In genomic region chr7:49762605-49763004, GRCm38 (mm10) we compare ENCODE assay signal across 11 mouse cellular contexts. TPM values are rescaled to one million over a fixed set of nuclear protein-coding genes. Genes with fewer than 3 reads are reported as not detected.
DNase-seq lines count a peak whose midpoint lies in the region; ATAC-seq and TF ChIP-seq lines count a peak whose summit lies in the region.
"Had no signal": no experiment of that assay in that cellular context is flagged by ENCODE, and none has a peak within 500 bp of the region (broad histone marks: within the 10 kb centered on the region; RNA-seq: fewer than 3 reads in every experiment).

No protein-coding gene starts in this region.

- H3K36me3 ChIP-seq in liver, embryonic 11.5 days (ENCODE audit: control insufficient read depth, insufficient read depth, low read length): no peaks in the 10 kb centered on the region
- H3K36me3 ChIP-seq in midbrain, embryonic 16.5 days (ENCODE audit: control insufficient read depth, insufficient read depth, low read length): no peaks in the 10 kb centered on the region
- no peaks in the 10 kb centered on the region for H3K36me3 ChIP-seq in midbrain, embryonic 14.5 days (ENCODE audit: control insufficient read depth, insufficient read depth, low read length)

- H3K27ac ChIP-seq in bone marrow macrophage, adult 2 months (ENCODE audit: insufficient read depth, low read depth, low read length): peak overlapping the region; percentile 33
- peak overlapping the region; percentile 57 for H3K27ac ChIP-seq in liver, embryonic 11.5 days (ENCODE audit: low read depth, low read length)
- no peak overlapping the region for H3K27ac ChIP-seq in midbrain, embryonic 16.5 days (ENCODE audit: low read length)
- no peak overlapping the region for H3K27ac ChIP-seq in midbrain, embryonic 14.5 days (replicated peaks; ENCODE audit: low read depth, low read length)

- TF ChIP-seq POLR2A in bone marrow macrophage, adult 2 months (IDR thresholded peaks at IDR 0.05; ENCODE audit: borderline replicate concordance, low read depth, low read length): no peak

- no peaks in the 10 kb centered on the region; the same call in 1 of the 2 replicates for H3K27me3 ChIP-seq in liver, embryonic 11.5 days (replicated peaks; ENCODE audit: control insufficient read depth, insufficient read depth, low read length)
- peaks cover 7% of the 10 kb centered on the region for H3K27me3 ChIP-seq in midbrain, embryonic 16.5 days (ENCODE audit: control insufficient read depth, insufficient read depth, low read depth, low read length)
- H3K27me3 ChIP-seq in midbrain, embryonic 14.5 days (ENCODE audit: control insufficient read depth, insufficient read depth, low read length): peaks cover 15% of the 10 kb centered on the region

- H3K4me1 ChIP-seq in bone marrow macrophage, adult 2 months (ENCODE audit: control insufficient read depth, insufficient read depth, low read length): peaks cover 42% of the 10 kb centered on the region
- H3K4me1 ChIP-seq in liver, embryonic 11.5 days (replicated peaks; ENCODE audit: control insufficient read depth, insufficient read depth, low read length): peaks cover 23% of the 10 kb centered on the region
- H3K4me1 ChIP-seq in midbrain, embryonic 16.5 days (ENCODE audit: control insufficient read depth, insufficient read depth, low read length): no peaks in the 10 kb centered on the region
- H3K4me1 ChIP-seq in midbrain, embryonic 14.5 days (ENCODE audit: control insufficient read depth, insufficient read depth, low read length): peaks cover 5% of the 10 kb centered on the region

- no peak overlapping the region for H3K4me3 ChIP-seq in bone marrow macrophage, adult 2 months (ENCODE audit: insufficient read depth, low read length)
- no peak overlapping the region for H3K4me3 ChIP-seq in liver, embryonic 11.5 days (ENCODE audit: low read depth, low read length)
- no peak overlapping the region for H3K4me3 ChIP-seq in midbrain, embryonic 16.5 days (ENCODE audit: low read depth, low read length)
- H3K4me3 ChIP-seq in midbrain, embryonic 14.5 days (replicated peaks; ENCODE audit: low read depth, low read length): no peak overlapping the region

- H3K9me3 ChIP-seq in liver, embryonic 11.5 days (ENCODE audit: control insufficient read depth, low read length): no peaks in the 10 kb centered on the region
- no peaks in the 10 kb centered on the region for H3K9me3 ChIP-seq in midbrain, embryonic 16.5 days (replicated peaks; ENCODE audit: control insufficient read depth, low read length, poor library complexity, severe bottlenecking)
- H3K9me3 ChIP-seq in midbrain, embryonic 14.5 days (ENCODE audit: control insufficient read depth, low read length): no peaks in the 10 kb centered on the region

- no peak for TF ChIP-seq CTCF in bone marrow macrophage, adult 2 months (IDR thresholded peaks at IDR 0.05; ENCODE audit: low read depth, low read length)

- peak; percentile 44; the same call in 1 of the 2 replicates for ATAC-seq in liver, embryonic 11.5 days (replicated peaks; ENCODE audit: low FRiP score)
- ATAC-seq in midbrain, embryonic 16.5 days: no peak
- ATAC-seq in midbrain, embryonic 14.5 days (ENCODE audit: low FRiP score, low TSS enrichment): no peak

- peak; percentile 87 to 92 for DNase-seq in adrenal gland, adult (ENCODE audit: inconsistent age in 2 of 2, low spot score in 1 of 2)
- no peak for DNase-seq in adrenal gland, postnatal 4 days (ENCODE audit: low spot score in 2 of 2)
- DNase-seq in 3134 (ENCODE audit: extremely low read depth, insufficient read length, low spot score): peak; percentile 83
- no peak for DNase-seq in liver, embryonic 11.5 days (ENCODE audit: low spot score)
- no peak for DNase-seq in kidney, postnatal 36 days
- DNase-seq in midbrain, embryonic 14.5 days: no peak
- DNase-seq: cerebellum, postnatal 25 days; heart, postnatal 4 days; lung, embryonic 14.5 days had no signal

- no peak overlapping the region for H3K9ac ChIP-seq in liver, embryonic 11.5 days (ENCODE audit: low read depth, low read length)
- no peak overlapping the region for H3K9ac ChIP-seq in midbrain, embryonic 16.5 days (ENCODE audit: low read depth, low read length)
- no peak overlapping the region for H3K9ac ChIP-seq in midbrain, embryonic 14.5 days (replicated peaks; ENCODE audit: low read length)
- H3K9ac ChIP-seq: lung, embryonic 14.5 days had no signal

- 66% methylated on average over 13 of the region's 13 CpGs for WGBS in liver, embryonic 11.5 days
- WGBS in midbrain, embryonic 16.5 days: 69% methylated on average over 13 of the region's 13 CpGs
- 74% methylated on average over 13 of the region's 13 CpGs for WGBS in midbrain, embryonic 14.5 days

- peak overlapping the region; percentile 8; the same call in 1 of the 2 replicates for H3K4me2 ChIP-seq in liver, embryonic 11.5 days
- H3K4me2 ChIP-seq in midbrain, embryonic 16.5 days (ENCODE audit: low read length): no peak overlapping the region
- no peak overlapping the region for H3K4me2 ChIP-seq in midbrain, embryonic 14.5 days (ENCODE audit: low read length)
- H3K4me2 ChIP-seq: lung, embryonic 14.5 days had no signal

RNA-seq across cellular contexts. Expression of gene Htatip2, which starts 3.7 kb away (rescaled TPM):
- total RNA-seq in adrenal gland, postnatal 4 days (2021): 10 to 100 TPM; 21.1 to 21.2 TPM
- polyA plus RNA-seq in bone marrow macrophage, adult 2 months (2012; ENCODE audit: insufficient read depth, insufficient read length, missing spikeins): 54.7 and 55.4 TPM in 2 replicates
- 26.1 and 30.1 TPM in 2 replicates for polyA plus RNA-seq in liver, embryonic 11.5 days (2014; fragmentation: Nextera tagmentation; extraction: Ambion mirVana)
- polyA plus RNA-seq in midbrain, embryonic 16.5 days (2015; fragmentation: Nextera tagmentation; extraction: Ambion mirVana): 2.9 and 3.4 TPM in 2 replicates
- polyA plus RNA-seq in midbrain, embryonic 14.5 days (2014; fragmentation: Nextera tagmentation; extraction: Ambion mirVana): 2.2 and 2.7 TPM in 2 replicates

RNA-seq across cellular contexts. Expression of gene Prmt3, which starts 15.5 kb away (rescaled TPM):
- 10 to 100 TPM; 39.4 to 41.1 TPM for total RNA-seq in adrenal gland, postnatal 4 days (2021)
- 9.2 and 12.0 TPM in 2 replicates for polyA plus RNA-seq in bone marrow macrophage, adult 2 months (2012; ENCODE audit: insufficient read depth, insufficient read length, missing spikeins)
- 65.0 and 71.6 TPM in 2 replicates for polyA plus RNA-seq in liver, embryonic 11.5 days (2014; fragmentation: Nextera tagmentation; extraction: Ambion mirVana)
- polyA plus RNA-seq in midbrain, embryonic 16.5 days (2015; fragmentation: Nextera tagmentation; extraction: Ambion mirVana): 43.9 and 47.4 TPM in 2 replicates
- 47.6 and 60.8 TPM in 2 replicates for polyA plus RNA-seq in midbrain, embryonic 14.5 days (2014; fragmentation: Nextera tagmentation; extraction: Ambion mirVana)

Comparison
In these comparisons a context has a peak if more than half of its experiments do, and no peak if none do; other contexts are left out.
1. DNase-seq: peak in adrenal gland, adult (2 of 2) and 3134 (single experiment); none in adrenal gland, postnatal 4 days (0 of 2), liver, embryonic 11.5 days (single experiment), kidney, postnatal 36 days (0 of 2) and midbrain, embryonic 14.5 days (single experiment).
2. H3K27ac ChIP-seq: peak in bone marrow macrophage, adult 2 months (single experiment) and liver, embryonic 11.5 days (single experiment); none in midbrain, embryonic 16.5 days (single experiment) and midbrain, embryonic 14.5 days (single experiment).